Mouse (Mus musculus) mammary gland, adult 2 months (tissue): Measurements from ENCODE around the gene Olfr463. TPM values are rescaled to one million over a fixed set of nuclear protein-coding genes. Genes with fewer than 3 reads are reported as not detected.

ENCODE experiments used
- polyA plus RNA-seq: library from polyadenylated mRNA; depleted of rRNA; stranded (reverse); fragments of >200 nt; gene quantifications from 2 replicates; pipeline ENCODE4 v1.2.3, GENCODE M21; 2012; ENCODE audit warnings: low replicate concordance; rRNA removed

Gene Olfr463
- not detected in 2 replicates for polyA plus RNA-seq

GRCm38 (mm10) chr11:87897287-87897686 is at the start of gene Olfr463:
TSS of gene Olfr463 (minus strand) at chr11:87897387.

GRCm38 (mm10) chr11:87920966-87921365 is 23.8 kb upstream of the Olfr463 start, which contains the start of gene Olfr464:
TSS of gene Olfr464 (minus strand) at chr11:87920967.

GRCm38 (mm10) chr11:87892168-87892567 is 5.0 kb downstream of the Olfr463 start, which contains the start of gene Olfr462:
TSS of gene Olfr462 (minus strand) at chr11:87892268.

GRCm38 (mm10) chr11:87875436-87875835 is 21.8 kb downstream of the Olfr463 start, which contains the start of gene Epx:
TSS of gene Epx (minus strand) at chr11:87875536.

GRCm38 (mm10) chr11:87852690-87853596 is 44.2 kb downstream of the Olfr463 start, which contains the start of gene Mks1:
TSS of gene Mks1 (plus strand) at chr11:87853215.

Other genes with a start within 250 kb of the Olfr463 start
- 5.3 and 9.0 TPM in 2 replicates for gene Rnf43, start 234.7 kb downstream of the Olfr463 start, polyA plus RNA-seq
- 43.3 and 78.5 TPM in 2 replicates for gene Supt4a, start 159.8 kb downstream of the Olfr463 start, polyA plus RNA-seq
- 3.8 and 4.8 TPM in 2 replicates for gene Tspoap1, start 136.8 kb downstream of the Olfr463 start, polyA plus RNA-seq
- 1.5 and 1.9 TPM in 2 replicates for gene Mpo, start 103.8 kb downstream of the Olfr463 start, polyA plus RNA-seq
- 0.11 and 0.14 TPM in 2 replicates for gene Lpo, start 69.1 kb downstream of the Olfr463 start, polyA plus RNA-seq
- gene Mks1, start 44.2 kb downstream of the Olfr463 start, polyA plus RNA-seq, result 13.6 and 14.6 TPM in 2 replicates
- 0.07 and 0.42 TPM in 2 replicates for gene Epx, start 21.9 kb downstream of the Olfr463 start, polyA plus RNA-seq
- gene Olfr462, start 5.1 kb downstream of the Olfr463 start, polyA plus RNA-seq, result not detected in 2 replicates
- gene Olfr464, start 23.6 kb upstream of the Olfr463 start, polyA plus RNA-seq, result not detected in 2 replicates
- 61.7 and 97.8 TPM in 2 replicates for gene Dynll2, start 90.1 kb upstream of the Olfr463 start, polyA plus RNA-seq
- 68.3 and 160 TPM in 2 replicates for gene Srsf1, start 150.0 kb upstream of the Olfr463 start, polyA plus RNA-seq
- gene Vezf1, start 170.9 kb upstream of the Olfr463 start, polyA plus RNA-seq, result 15.1 and 28.3 TPM in 2 replicates
- gene Cuedc1, start 200.7 kb upstream of the Olfr463 start, polyA plus RNA-seq, result 40.3 and 40.6 TPM in 2 replicates